Mouse (Mus musculus) adrenal gland (tissue): ENCODE data around the gene As3mt.

Source experiments
- intact Hi-C: fragments of 180-260 bp; cut with DNase I; formaldehyde crosslinking; loops from one replicate; pipeline ENCODE4 v1.15.1; 2025
- long read RNA-seq, 2 experiments: library from polyadenylated mRNA; unstranded; transcript quantifications; one replicate each; pipeline ENCODE4 v2.0.0; 2020; ENCODE audit warnings: borderline replicate concordance in 1 of 2; ENCODE audit not compliant: insufficient replicate concordance in 1 of 2

The As3mt gene
- long read RNA-seq, experiment 1, transcript As3mt-201 (11 exons, 1,736 nt), result major isoform, 48 of 73 reads
- long read RNA-seq, experiment 1, partial matches to known transcripts, result 11 of 73 reads
- long read RNA-seq, experiment 1, other reads (novel, unspliced or antisense), result 12 of 73 reads
- long read RNA-seq, experiment 2, transcript As3mt-201 (11 exons, 1,736 nt), result major isoform, 93 of 132 reads
- long read RNA-seq, experiment 2, partial matches to known transcripts, result 15 of 132 reads
- long read RNA-seq, experiment 2, other reads (novel, unspliced or antisense), result 18 of 132 reads

GRCm38 (mm10) chr19:46707296-46708151 lies at the start of gene As3mt:
As3mt (plus strand) TSS chr19:46707458.
- intact Hi-C loops, result no loop called here

- intact Hi-C loops, result loop anchor here (5.0 kb wide), 1 partner anchor 71 kb away; no protein-coding TSS in a partner anchor
Observed at GRCm38 (mm10) chr19:46658348-46658747, 48.9 kb upstream of the As3mt start.

DNA sequence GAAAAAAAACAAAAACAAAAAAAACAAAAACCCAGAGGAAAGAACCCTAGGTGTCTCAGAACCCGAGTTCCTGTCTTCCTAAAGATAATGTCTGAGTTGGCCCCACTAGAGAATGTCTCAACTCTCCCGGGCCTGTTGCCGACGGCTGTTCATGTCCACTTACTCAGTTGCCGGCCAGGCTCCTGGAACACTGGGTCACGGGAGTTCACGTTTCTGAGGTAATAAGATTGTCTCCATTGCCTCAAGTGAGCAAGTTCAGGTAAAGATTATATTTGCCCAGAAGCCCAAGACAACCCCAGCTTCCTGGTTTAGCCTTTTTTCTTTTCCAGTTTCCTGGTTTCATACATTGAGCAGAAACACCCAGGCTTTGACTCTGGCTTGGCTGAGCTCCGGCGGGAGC lies 48.4 kb upstream of the As3mt start:
- intact Hi-C loops, result loop anchor here (5.0 kb wide), 1 partner anchor 72 kb away; no protein-coding TSS in a partner anchor

DNA sequence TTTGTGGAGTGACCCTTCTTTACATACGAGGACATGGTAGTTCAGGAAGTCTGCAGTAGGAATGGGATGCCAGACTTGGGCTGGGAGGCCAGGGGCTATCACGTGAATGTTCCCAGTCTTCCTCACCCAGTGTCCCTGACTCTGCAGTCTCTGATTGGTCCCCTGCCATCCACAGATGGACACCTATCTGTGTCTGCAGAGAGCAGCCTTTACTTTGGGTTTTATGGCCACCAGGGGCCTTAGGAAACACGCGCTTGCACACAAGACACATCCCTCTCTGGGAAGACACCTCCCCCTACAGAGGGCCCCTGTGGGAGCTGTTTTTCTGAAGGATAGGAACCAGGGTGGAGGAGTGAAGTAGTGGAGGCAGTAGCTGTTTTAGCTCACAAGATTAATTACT lies 45.7 kb upstream of the As3mt start:
- intact Hi-C loops, result no loop called here

- intact Hi-C loops, result no loop called here
Observed at GRCm38 (mm10) chr19:46662214-46662613, 45.0 kb upstream of the As3mt start.

GRCm38 (mm10) chr19:46662784-46663183 lies 44.5 kb upstream of the As3mt start:
- intact Hi-C loops, result no loop called here

DNA sequence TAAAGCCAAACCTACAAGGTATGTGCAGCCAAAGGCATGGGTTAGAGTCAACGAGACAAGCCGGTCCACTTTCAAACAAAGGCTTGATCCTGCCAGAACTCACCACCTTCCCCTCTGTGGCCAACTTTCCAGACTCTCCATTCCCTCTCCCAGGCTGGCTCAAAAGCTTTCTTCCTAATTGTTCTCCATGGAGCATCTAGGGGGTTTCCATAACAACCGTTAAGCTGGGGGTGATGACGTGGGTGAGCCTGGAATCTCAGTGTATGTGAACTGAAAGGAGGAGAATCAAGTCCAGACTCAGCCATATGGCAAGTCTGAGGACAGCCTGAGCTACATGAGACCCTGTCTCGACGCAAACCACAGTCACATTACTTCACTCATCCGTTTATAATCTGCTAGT lies 41.8 kb upstream of the As3mt start:
- intact Hi-C loops, result no loop called here

DNA sequence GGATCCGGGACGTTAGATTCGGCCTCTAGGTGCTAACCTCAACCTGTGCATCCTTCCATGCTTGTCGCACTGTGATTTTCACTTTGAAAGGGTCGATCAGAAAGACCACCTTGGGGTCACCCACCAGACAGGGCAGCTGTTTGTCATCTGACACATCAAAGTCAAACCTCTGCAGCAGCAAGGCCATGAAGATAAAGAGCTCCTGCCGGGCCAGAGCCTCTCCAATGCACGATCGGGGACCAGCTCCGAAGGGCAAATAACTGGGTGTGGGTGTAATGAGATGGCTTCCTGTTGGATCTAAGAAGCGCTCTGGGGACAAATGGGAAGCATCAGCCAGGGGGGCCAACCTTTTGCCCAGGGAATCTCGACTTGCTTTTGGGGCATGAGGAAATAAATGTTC lies 40.0 kb upstream of the As3mt start:
- intact Hi-C loops, result no loop called here

DNA sequence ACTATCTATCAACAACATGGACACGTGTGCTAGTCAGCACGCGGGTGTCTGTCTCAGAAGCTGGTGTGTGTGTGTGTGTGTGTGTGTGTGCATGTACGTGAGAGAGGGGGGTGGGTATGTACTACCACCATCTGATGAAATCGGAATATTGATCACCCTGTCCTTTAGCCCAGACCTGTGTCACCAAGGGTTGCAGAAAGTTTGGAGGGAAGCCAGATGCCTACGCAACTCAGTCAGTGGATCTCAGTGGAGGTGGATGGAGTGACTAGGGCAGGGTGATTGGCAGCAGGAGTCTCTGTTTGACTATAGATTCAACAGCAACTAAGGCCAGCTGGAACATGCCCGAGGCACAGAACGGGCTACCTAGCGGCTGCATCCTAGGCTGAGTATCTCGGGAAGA lies 39.0 kb upstream of the As3mt start:
- intact Hi-C loops, result no loop called here

GRCm38 (mm10) chr19:46669802-46670201 lies 37.5 kb upstream of the As3mt start:
- intact Hi-C loops, result loop anchor here (2.0 to 10.0 kb wide), 4 partner anchors 71 to 325 kb away; no protein-coding TSS in a partner anchor

- intact Hi-C loops, result loop anchor here (2.0 to 10.0 kb wide), 4 partner anchors 70 to 324 kb away; no protein-coding TSS in a partner anchor
Observed at GRCm38 (mm10) chr19:46670691-46671090, 36.6 kb upstream of the As3mt start.

DNA sequence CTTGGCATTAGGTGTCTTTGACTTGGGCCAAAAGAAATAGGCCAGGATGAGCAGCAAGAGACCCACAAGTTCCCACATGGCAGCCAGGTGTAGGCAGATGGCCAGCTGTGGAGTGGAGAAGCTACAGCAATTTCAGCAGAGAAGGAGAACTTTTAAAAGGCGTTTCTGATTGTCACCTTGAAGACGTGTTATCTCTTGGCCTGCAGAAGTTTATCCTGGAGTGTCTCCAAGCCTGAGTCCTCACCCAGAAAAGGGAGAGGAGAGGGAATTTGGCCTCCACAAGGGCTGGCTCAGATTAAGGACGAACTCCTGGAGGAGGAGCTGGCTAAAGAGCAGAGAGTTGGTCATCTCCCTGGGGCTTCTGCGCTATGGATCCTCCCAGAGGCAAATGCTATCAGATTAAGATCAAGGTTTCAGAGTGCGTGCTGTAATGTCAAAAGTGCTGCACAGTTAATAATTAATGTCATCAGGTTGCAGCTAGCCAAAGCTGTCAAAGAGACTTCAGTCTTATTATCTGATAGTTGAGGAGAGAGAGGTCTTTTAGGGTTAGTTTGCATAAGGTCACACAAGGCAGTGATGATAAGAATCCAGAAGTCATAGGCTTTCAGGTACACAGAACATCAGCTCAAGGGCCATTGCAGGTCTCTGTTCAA lies 34.4 kb upstream of the As3mt start, which contains the start of gene Cyp17a1:
Gene Cyp17a1 (minus strand): TSS at position 407 of the 653 bp plus-strand sequence.
- intact Hi-C loops, result loop anchor here (5.0 to 10.0 kb wide), 3 partner anchors 84 to 322 kb away; no protein-coding TSS in a partner anchor

- intact Hi-C loops, result loop anchor here (10.0 kb wide), 1 partner anchor 319 kb away; no protein-coding TSS in a partner anchor
Observed at GRCm38 (mm10) chr19:46675641-46676040, 31.6 kb upstream of the As3mt start.

GRCm38 (mm10) chr19:46679720-46680383 lies 27.4 kb upstream of the As3mt start:
- intact Hi-C loops, result loop anchor here (10.0 kb wide), 1 partner anchor 315 kb away; no protein-coding TSS in a partner anchor

GRCm38 (mm10) chr19:46689460-46690372 lies 17.5 kb upstream of the As3mt start, which contains the start of gene Borcs7:
Borcs7 (plus strand) TSS chr19:46689906.
- intact Hi-C loops, result no loop called here

DNA sequence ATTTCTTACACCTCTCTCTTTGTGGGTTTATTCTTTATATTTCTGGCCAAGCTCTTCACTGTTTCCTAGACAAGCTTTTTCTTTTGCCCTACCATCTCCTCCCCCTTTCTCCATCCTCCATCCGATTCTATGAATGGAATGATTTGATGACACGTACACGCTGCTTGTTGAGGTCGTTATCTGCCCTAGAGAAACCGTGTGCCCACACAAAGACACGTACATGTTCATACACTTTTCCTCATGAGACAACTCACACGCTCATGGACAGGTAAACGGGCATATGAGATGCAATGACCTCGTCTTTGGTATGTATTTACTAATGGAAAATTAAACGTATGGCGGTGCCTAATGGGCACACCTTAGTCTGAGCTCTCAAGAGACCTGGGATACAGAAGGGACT lies 16.9 kb upstream of the As3mt start:
- intact Hi-C loops, result no loop called here

DNA sequence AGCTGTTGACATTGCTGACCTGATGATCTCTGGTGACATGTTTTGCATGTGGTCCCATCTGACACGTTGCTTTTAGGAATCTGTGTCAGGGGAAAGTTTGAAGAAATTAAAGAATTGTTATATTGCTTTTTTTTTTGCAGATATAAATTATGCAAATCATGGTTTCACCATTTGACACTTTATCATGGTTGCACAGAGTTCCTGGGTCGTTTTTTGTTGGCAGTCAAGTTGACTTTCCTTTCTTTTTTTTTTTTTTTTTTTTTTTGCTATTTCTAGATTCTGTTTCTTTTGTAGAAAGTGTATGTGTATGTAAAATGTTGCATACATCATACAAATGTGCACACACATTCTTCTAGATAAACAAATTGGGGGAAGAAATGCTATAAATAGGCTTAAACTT lies 16.2 kb upstream of the As3mt start:
- intact Hi-C loops, result no loop called here

DNA sequence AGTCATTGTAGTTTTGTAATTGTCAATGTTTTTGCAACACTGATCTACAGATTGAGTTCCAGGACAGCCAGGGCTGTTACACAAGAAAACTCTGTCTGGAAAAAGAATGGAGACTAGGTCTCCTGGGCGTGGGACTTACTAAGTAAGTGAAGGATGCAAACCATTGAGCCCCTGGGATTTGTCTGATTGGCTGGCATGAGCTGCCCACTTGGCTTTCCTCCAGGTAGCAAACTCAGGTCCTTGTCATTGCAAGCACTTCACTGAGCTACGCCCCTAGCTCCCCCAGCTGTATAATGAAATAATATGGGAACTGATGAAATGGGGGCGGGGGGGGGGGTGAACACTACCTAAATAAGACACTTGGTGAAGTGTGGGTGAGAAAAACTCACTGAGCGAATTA lies 14.1 kb upstream of the As3mt start:
- intact Hi-C loops, result no loop called here

DNA sequence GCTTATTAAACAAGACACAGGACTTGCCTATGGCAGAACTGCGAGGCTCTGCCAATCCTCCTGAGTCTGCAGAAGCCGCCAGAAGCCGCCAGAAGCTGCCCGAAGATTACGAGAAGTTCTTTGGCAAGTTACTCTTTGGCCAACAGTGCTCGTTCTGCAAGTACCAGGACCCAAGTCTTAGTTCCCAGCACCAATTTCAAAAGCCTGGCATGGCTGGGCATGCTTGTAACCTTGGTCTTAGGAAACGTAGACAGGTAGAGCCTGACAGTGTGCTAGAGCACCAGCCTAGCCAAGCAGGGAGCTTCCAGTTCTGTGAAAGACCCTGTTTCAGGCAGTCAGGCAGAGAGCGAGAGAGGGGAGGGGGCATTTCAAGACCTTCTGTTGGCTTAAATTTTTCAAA lies 10.8 kb upstream of the As3mt start:
- intact Hi-C loops, result no loop called here

GRCm38 (mm10) chr19:46696943-46697342 lies 10.3 kb upstream of the As3mt start:
- intact Hi-C loops, result no loop called here
